Mouse (Mus musculus) adrenal gland, adult 8-10 months (tissue): ENCODE data around the gene Dlg5. TPM values are rescaled to one million over a fixed set of nuclear protein-coding genes. Genes with fewer than 3 reads are reported as not detected.
A peak's percentile ranks its signal among the peaks of the same experiment; 100 is the strongest.

Experiments used
- DNase-seq: peaks from one replicate; pipeline ENCODE4 v3.0.0; 2022
- total RNA-seq, 4 experiments: library from RNA; stranded (reverse); gene quantifications; 2 replicates each; pipeline ENCODE4 v1.2.4; 2022

Dlg5 gene
- total RNA-seq, 4 experiments from 2014 or later = 49.9 to 76.1 (median 55.6) TPM

DNA sequence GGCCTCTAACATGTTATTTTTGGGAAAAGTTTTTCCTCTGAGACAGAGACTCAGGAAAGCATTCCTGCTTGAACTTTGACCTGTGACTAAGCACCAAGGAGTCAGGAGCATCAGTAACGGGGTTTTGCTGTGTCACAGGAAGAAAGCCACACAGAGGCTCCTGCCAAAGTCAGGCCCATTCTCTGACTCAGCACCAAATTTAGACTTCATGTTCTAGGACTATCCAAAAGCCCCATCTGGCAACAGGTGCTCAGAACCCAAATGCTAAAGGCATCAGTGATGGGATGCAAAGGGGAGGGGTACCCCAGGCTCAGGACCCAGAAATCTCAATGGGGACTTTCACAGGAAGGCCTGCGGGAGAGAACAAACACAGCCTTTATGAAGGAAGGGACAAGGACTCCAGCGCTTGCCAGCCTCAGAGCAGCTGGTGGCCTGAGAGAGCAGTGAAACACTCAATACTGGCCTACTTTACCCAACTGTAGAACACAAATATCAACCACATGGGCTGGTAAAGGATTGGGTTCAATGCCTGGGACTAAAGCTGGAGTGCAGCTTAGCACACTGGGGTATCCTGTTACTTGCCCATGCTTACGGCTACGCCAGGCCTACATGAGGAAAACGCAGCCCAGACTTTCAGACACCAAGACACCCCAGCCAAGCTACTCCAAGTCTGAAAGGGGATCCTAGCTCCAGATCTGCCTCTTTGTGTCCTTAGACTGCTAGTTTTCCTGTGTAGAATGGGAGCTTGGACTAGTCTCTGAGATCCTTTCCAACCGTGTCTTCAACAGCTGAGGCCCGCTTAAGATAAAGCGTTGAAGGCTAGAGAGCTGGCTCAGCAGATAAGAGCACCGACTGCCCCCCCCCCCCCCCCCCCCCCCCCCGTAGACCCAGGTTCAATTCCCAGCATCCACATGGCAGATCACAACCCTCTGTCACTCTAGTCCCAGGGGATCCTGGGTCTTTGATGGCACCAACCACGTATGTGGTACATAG lies 12.8 kb downstream of the Dlg5 start:
- no peak for DNase-seq

DNA sequence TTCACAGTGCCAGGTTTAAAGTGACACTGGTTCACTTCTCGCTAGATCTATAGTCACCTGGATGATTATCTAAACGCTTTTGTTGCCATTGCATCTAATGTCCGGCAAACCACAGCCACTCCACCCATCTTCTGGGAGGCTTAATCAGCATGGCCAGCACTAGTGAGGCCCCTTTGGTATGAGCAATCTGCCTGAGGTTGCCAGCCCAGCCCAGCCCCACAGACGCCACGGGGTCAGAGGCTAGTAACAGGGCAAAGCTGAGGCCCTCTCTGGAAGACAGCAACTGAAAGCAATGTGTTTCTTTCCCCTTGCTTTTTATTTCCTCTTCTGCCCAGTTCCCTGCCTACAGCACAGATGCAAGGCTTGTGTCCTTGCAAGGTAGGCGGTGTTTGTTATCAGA lies 17.2 kb downstream of the Dlg5 start:
- no peak for DNase-seq

DNA sequence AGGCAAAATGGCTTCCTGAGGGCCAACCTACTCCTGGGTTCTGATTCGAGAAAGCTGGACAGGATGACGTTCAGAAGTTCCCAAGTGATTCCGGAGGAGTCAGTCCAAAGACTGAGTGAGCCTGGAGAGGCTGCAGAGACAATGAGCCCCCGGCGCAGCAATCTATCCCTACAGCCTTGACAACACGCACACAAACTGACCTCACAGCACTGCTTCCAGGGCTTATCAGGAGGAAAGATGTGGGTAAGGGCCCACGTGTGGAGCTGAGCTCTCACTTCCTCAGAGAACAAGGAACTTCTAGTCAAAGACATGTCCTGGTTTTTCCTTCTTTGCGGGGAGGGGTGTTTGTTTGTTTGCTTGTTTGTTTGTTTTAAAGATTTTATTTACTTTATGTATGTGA lies 18.7 kb downstream of the Dlg5 start:
- no peak for DNase-seq

DNA sequence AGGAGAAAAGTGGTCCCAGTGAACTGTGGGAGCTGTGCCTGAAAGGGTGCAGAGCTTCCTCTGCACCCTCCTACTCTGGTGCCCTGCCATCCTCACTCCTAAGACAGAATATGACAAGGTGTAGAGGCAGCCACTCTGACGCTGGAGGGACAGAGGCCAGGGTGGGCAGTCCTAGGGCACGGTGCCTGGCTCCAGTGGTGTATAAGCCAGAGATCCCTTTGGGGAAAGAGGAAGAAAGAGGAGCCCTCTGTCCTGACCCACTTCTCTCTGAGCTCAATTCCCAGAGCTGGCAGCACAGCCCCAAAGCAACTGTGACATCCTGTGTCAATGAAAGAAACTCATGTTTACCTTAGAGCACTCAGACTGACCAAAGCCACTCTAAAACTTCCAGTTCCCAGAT lies 19.4 kb downstream of the Dlg5 start:
- DNase-seq = no peak

DNA sequence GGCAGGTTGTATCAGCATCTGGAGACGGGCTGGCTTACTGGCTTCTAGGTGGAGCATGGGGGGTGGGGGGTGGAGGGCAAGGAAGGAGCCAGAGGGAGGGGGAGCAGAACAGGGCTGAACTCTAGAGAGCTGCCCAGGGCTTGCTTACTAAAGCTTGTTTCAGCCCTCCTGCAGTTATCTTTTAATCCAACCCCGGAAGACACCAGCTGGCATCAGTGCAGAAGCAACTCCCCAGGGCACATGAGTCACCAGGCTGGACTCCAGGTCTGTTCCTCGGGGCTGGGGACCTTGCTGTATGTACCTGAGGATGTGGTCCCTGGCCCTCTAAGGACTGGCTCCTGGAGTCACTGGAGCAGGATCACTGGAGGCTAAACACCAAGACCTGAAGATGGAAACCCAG lies 23.0 kb downstream of the Dlg5 start:
- no peak for DNase-seq

DNA sequence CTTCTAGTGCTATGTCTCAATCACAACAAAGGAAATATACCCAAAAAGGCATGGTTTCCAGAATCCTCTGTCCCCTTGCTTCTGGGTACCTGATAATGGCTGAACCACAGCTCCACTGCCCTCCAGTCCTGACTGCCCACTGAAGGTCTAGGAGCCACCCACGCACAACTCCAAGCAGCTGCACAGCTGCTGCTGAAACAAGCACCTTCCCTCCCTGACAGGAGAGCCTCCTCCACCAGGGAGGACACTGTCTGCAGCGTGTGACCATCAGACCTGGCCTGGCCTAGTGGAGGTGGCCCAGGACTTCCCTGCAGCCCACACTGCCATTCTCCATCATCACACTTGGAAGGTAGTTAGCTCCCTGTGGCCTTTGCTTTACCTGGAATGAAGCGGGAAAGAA lies 23.4 kb downstream of the Dlg5 start:
- no peak for DNase-seq

DNA sequence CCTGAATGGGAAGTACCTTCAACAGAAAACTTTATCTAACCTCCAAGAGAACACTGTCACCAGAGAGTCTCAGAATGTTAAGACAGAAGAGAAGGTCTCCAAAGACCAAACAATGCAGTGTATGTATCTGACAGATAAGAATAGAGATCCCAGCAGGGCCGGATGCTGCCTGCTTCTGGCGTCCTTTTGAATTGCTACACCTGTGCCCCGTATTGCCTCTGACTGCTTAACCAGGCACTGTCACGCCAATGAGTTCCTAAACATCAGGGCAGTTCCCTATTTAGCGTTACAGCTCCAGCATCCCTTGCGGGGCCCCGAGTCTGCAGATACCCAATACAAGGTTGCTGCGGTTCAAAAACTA lies 28.4 kb downstream of the Dlg5 start:
- DNase-seq = no peak

DNA sequence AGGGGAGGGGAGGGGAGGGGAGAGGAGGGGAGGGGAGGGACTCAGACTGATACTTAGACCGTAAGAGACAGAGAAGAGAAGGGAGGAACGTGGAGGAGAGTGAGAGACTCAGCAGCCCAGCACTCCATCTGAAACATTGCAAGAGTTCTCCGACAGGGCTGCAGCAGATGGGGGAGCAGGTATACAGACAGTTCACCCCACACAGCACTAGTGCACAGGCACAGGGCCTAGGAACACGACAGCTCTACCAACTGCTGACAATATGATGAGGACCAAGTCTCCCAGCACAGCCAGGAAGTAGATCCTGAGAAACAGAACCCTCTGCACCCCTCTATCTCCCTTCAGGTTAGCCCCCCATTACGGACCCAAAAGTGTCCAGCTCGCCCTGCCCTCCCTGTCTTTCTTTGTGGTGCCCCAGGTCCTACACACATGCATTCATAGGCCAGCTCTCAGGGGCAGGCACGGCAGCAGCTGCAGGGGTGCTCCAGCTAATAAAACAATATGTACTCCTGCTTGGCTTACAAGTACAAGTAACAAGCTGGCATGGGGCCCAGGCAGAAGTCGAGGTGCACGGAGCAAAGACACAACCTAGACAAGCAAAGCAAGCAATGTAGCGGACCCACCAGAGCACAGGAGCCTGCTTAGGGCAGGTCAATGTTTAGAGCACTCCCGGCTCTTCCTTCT lies 28.9 kb downstream of the Dlg5 start:
- no peak for DNase-seq

DNA sequence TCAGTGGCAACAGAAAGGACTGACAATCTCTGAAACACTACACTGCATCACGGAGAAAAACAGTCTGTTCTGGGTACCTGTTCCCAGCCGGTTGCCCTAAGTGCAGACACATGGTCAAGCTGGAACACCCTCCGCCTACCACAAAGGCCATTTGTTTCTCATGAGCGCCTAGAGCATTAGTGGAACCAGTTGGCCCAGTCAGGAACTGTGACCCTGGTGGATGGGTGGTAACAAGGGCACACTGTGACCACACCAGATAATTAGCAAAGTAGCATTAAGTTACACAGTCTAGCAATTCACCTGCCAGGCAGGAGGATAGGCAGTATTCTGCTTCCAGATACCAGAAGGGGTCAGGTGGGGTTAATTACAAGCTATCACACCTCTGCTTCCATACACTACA lies 29.7 kb downstream of the Dlg5 start:
- no peak for DNase-seq

DNA sequence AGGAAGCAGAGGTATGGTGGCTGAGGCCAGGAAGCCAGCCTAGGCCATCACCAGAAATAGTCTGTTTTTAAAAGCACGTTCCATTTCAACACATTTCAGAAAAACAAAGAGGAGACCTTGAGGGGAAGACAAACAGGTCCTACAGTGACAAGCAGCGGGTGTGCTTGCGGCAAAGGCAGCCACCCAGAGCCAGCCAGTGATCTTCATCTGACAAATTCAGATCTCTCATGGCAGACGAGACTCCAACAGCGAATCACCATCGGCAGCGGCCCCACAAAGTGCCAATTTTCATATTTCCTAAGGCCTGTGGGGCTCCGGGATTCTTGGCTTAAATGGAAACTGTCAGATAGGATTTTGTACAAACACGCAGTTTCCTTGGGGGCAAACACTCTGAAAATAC lies 31.3 kb downstream of the Dlg5 start:
- DNase-seq = no peak

DNA sequence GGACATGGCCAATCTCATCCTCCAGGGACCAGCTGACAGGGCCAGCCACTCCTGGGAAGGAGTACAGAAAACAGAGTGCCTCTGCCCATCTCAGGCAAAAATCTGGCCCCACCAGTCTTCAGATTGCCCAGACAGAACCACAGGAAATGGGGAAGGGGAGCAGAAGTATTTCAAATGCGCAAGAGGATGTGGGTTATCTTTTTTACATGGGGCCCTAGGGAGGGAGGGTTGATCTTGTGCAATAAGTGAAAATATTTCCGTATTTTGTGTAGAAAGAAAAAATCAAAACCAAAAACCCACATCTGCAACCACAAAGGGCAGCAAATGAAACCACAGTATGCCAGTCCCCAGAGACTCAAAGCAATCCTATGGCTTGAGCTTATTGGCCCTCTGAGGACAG lies 32.4 kb downstream of the Dlg5 start:
- no peak for DNase-seq

DNA sequence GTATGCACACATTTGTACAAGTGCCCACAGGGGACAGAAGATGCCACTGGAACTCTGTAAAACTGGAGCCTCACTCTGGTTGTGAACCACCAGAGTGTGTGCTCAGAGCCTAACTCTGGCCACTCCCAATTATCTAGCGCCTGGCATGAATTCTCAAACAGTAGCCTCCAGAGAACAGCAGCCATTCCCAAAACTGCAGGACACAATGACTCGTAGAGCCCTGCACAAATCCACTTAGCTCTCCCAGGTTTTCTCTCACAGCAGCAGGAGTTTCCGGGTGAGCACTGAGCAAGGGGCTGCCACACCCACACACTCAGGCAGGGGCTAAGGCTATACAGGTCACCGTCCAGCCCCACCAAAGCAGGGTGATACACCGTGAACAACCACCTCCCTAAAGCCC lies 32.9 kb downstream of the Dlg5 start:
- DNase-seq = no peak

DNA sequence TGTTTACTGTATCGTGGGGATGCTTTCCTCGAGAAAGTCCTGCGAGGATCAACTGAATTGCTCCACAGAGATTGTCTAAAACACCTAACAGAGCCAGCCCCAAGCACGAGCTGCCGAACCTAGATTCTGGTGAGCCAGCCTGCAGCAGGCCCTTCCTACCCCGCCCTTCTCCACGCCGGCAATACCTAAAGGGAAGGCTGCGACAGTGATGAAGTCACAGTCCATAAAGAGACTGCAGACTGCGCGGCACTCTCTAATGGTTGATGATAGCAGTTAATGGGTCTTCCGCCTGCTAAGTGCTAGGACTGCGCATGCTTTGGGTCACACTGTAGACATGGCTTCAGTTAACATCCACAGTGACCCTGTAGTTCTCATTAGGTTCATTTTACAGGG lies 38.4 kb downstream of the Dlg5 start:
- DNase-seq = no peak

DNA sequence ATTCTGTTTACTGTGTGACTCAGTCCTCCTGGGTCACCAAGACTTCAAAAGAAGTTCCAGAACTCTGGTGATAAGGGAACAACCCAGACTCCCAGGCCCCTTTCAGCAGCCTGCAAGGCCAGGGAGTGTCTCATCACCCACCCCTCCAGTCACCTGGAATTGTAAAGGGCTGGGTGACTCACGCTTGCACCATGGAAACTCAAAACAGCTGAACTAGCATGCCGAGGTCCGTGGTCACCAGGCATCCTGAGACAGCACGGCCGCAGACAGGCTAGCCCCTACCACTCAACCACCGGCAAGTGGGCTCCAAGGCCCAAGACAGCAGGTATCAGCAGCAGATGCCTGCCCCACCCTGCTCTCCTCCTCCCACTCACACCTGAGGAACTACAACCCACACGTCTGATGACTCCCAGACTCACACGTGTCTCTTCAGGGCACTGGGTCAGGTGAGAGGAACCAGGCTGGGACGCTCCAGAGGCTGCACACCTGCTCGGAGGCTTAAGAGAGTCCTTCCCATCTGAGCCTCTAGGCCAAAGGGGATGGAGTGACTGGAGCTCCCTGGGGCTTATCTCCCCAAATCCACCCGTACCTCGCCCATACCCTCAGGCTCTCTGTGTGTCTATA lies 38.9 kb downstream of the Dlg5 start:
- DNase-seq = peak; percentile 77

DNA sequence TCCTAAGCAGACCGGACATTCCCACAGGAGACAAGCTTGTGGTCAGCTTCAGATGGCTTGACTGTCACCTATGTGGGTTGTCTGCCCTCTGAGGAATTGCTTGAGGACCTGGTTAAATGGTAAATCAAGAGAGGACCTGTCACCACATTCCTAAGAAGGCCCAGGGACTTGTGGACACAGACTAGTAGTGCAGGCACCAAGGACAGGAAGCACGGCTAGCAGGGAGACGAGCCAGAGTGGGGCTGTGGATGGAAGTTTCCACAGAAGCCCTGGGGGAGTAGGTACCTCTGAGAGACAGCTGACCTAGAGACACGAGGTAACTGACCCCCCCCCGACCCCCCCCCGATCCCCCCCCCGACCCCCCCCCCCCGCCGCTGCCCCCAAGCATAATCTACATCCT lies 39.4 kb downstream of the Dlg5 start:
- DNase-seq = peak; percentile 59

DNA sequence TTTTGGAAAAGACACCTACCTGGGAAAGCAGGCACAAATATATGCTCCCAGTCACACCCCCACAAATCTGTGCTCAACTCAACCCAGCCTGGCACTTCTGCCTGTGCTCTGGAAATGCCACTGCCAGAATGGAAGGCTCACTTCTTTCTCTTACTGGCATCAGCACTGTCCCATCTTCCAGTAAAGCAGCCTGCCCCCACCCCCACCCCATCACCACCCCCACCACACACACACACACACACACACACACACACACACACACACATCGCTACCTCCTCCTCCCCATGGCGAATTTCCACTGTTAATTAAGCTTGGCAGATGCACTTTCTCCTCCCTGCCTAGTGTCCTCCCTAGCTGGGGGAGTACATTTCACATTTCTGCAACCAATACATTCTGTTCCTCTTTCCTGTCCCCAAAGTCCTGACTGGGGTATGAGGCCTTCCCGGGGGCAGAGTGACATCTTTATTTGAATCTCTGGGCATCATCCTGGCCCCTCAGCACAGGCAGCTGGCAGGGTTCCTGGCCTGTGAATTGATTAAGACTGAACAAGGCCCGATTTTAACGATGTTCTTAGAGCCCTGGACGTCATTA lies 40.3 kb downstream of the Dlg5 start:
- DNase-seq = no peak

DNA sequence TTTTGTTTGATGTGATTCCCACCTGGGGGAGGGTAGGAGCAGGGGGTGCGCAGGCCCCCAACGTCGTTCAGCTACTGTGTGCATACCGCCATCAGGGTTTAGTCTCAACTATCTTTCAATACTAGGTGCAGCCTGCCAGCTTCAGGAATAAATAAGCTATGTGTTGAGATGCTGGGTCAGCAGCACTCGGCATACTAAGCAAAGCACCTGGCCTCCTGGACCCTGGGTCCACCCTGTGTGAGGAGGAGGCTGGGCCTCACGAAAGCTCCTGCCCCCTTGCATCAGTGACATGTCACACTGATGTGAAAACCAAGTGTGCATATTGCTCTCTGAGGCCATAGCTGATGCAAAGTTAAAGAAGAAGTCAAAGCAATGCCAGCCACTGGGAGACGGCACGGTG lies 42.5 kb downstream of the Dlg5 start:
- no peak for DNase-seq

DNA sequence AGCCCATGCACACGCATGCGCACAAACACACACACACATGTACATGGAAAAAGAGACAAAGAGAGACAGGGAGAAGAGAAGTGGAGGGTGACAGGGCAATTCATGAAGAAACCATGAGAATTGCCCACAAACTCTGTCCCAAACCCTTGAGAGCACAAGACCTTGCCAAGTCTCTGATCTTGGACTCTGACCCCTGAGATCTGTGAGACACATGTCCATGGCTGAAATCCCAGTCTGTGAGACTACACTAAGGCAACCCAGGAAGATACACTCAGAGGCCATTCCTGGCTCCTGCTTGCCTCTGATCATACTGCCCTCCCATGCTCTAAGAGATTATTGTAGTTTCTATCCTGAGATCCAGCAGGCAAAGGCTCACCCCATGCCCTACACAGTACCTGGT lies 44.9 kb downstream of the Dlg5 start:
- no peak for DNase-seq

DNA sequence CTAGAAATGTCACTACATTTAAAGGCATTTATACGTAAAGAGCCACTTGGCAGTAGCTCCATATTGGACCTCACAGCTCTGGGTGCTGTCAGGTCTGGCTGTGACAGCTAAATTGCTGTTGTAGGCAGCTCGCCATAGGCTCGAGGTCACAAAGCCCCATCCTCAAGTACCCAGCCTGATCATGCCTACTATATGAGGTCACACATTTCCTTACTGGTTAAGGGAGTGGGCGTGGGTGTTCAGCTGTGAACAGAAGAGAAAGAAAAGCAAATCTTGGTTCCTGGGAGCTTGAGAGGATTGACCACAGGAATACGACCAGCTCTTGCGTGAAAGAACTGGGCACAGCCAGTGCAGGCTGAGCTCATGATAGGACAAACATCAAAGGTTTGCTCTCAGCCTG lies 46.0 kb downstream of the Dlg5 start:
- DNase-seq = no peak

DNA sequence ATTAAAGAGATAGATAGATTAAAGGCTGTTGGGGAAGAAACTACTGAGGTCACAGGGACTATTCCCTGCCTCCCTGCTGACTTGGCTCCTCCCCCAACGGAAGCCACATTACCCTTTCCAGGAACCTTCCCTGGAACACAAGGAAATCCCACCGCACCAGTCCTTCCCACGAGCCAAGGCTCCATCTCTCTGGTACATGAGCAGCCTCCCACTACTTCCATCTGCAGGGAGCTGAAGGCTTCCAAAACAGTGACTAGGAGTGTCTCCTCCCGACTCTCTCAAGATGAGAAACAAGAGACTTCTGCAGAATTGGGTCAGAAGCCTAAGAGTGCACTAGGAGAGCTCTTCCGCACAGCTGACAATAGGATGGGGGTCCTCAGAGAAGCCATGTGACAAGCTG lies 47.9 kb downstream of the Dlg5 start:
- DNase-seq = no peak

DNA sequence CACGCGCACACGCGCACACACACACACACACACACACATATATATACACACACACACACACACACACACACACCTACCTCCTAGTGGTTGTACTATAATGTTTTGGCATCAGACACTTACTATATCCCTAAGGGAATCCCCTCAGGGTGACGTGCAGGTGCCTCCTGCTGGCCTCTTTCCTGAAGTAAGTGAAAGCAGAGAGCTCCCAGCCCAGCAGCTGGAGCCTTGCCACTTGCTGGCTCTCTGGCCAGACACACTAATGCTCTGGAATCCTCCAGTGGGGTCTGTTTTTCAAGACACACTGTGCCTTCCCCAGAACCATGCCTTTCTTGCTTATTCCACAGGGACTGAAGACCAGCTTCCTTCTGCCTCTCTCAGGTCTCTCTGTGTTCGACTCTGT lies 48.8 kb downstream of the Dlg5 start:
- no peak for DNase-seq

DNA sequence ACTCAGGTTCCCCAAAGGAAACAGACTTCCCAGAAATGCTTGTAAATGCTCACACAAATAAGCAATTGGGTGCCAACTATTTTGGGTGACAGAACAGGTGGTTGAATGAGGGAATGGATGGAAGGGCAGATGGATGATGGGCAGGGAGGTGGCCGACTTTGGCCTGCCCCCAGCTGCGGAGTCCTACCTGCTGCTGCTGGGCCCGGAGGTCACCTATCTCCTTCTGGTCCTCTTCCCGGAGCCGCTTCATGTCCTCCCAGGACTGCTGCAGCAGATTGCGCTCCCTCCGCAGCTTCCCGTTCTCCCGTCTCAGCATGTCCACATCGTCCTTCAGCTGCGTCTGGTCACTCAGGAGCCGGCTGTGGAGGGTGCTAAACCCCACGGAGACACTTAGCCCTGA lies 55.6 kb downstream of the Dlg5 start:
- no peak for DNase-seq

DNA sequence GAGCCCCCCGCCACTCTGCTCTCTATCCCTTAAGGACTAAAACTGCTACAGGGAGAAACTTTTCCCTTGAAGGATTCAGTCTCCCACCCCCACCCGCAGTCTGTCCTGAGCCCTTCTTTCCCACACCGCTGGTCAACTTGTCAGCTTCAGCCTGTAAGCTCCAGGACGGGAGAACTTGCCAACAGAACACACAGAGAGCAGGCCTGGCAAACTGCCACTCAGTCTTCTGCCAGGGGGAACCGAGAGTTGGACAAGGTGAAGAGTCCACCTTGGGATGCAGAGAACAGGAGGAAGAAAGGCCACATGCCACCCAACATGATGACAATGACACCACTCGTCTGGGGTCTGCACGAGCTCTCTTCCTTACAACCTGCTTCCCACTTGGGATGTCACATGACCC lies 56.1 kb downstream of the Dlg5 start:
- DNase-seq = no peak
